Mouse (Mus musculus) left cerebral cortex, postnatal 10 days (tissue): ENCODE data around the gene Arhgap15. TPM values are rescaled to one million over a fixed set of nuclear protein-coding genes. Genes with fewer than 3 reads are reported as not detected.
A peak's percentile ranks its signal among the peaks of the same experiment; 100 is the strongest.

Experiments used
- DNase-seq, 2 experiments: peaks; one replicate each; pipeline ENCODE4 v3.0.0; 2021 to 2022; ENCODE audit warnings: low spot score in 2 of 2, mixed read lengths in 1 of 2; ENCODE audit errors: extremely low spot score in 1 of 2
- intact Hi-C: fragments of 180-260 bp; cut with DNase I; formaldehyde crosslinking; loops from one replicate; pipeline ENCODE4 v1.15.1; 2025
- total RNA-seq, 2 experiments: library from RNA; stranded (reverse); gene quantifications; 2 replicates each; pipeline ENCODE4 v1.2.3; 2021

Arhgap15 gene
- total RNA-seq, 2 experiments from 2014 or later: 6.3 to 6.9 TPM

DNA sequence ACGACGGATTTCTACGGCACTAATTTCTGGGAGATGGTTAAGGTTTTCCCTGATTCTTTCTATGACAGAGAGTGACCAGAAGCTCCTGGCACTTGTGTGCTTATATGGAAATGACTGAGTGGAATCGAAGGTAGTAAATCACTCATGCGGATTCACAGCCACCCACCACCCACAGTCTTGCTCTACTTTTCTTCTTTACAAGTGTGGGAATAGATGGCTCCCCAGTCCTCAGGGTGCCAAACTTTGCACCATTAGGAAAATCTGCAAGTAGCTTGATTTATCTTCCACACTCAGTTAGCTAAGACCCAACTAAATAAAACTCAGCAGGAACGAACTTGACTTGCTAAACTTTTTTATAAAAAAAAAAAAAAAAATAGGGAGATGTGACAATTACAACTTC, 331.9 kb downstream of the Arhgap15 start:
- DNase-seq: no peak
- intact Hi-C loops: no loop called here

DNA sequence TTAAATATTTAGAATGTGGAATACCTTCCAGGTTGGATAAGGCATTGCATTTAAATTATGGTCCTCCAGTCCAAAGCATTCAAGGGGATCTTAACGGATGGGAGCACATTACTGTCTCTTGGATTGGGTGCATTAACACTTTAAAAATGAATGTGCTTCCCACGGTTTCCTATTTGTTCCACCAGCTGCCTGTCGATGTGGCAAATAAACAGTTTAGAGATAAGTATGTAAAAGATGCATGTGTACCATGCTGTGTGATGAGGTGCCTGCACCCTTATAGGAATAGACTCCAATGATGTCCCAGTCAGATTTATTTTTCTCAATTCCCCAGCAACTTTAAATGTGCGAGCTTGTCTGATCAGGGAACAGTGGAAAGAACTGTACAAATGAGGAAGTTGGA, 332.6 kb downstream of the Arhgap15 start:
- no peak for DNase-seq

DNA sequence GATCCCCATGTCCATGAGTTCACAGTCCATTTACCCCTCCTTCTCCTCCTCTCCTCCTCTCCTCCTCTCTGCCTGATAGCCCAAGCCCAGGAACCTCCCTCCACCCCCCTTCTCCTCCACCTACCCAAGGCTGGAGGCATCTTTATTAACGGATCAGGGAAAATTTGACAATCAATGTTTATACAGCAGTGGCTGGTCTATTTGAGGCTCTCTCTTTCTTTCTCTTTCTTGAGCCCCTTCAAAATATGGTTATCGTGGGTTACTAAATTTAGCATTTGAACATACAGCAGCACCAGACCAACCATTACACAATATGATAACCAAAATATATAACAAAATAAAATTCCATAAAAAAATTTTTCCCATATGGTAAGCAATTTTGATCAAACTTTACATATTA, 335.8 kb downstream of the Arhgap15 start:
- intact Hi-C loops: no loop called here
- DNase-seq: no peak

More for the DNA sequence above, 332.6 kb downstream of the Arhgap15 start:
- intact Hi-C loops: no loop called here

DNA sequence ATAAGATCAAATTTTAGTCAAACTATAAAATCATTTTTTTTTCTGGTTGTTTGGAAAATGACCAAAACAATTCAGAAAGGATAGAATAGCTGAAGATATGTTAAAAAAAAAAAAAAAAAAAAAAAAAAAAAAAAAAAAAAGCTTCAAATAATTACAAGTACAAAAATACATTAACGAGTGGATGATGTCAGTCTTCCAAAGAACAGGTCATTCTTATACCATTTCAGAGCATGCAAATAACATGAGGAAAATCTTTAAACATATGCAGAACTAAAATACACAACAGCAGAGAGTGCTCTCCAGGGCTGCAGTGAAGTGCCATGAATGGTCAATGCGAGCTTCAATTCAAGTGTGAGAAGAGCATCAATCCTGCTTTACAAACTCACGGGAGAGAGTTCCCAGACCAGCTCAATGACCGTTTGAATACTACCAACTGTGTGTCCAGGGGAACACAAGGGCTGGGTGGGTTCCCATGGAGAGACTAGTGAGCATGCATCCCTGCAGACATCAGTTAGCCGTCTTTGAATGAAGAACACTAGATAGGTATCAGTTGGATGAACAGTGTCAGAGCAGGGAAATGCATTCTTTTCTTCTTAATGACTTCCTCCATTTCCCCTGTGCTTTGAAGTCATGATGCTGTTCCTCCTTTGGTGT, 337.9 kb downstream of the Arhgap15 start:
- no peak for DNase-seq
- intact Hi-C loops: no loop called here

DNA sequence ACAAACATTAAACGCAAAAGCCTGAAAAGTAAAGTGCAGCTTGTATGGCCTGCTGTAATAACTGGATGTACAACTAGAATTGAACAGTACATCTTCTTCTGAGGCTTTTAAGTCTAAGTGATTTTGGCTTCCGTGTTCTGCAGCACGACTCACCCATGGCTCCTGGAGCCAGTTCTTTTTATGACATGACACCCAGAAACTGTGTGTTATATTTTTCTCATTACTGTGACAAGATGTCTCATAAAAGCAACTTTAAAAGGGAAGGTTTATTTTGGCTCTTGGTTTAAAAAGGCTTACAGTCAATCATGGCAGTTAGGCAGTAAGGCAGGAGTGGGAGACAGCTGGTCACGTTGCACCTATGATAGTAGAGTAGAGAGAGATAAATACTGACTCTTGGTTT, 349.9 kb downstream of the Arhgap15 start:
- intact Hi-C loops: no loop called here
- DNase-seq: no peak

- DNase-seq: no peak
These were observed 353.7 kb downstream of the Arhgap15 start for GRCm38 (mm10) chr2:44102351-44102750.

GRCm38 (mm10) chr2:44103321-44103720, 354.7 kb downstream of the Arhgap15 start:
- DNase-seq: no peak
- intact Hi-C loops: loop anchor here (10.0 kb wide), 1 partner anchor 1001 kb away; no protein-coding TSS in a partner anchor

More at GRCm38 (mm10) chr2:44102351-44102750, 353.7 kb downstream of the Arhgap15 start:
- intact Hi-C loops: loop anchor here (10.0 kb wide), 1 partner anchor 1002 kb away; no protein-coding TSS in a partner anchor

DNA sequence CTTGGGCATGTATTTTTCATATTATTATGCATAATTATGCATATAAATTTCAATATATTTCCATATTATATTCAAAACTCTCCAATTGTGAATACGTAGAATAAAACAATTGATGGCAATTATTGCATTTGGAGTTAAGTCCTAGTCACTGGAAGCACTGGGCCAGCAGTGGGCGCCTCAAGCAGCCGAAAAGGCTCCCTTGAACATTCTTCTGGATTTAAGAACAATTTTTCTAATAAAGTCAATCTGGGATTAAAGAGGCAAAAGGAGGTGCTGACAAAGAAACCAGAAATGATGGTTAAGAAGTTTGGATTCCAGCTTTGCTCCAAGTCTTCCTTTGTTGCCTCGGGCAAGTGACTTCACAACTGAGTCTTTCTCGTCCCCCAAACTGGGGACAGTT, 355.1 kb downstream of the Arhgap15 start:
- intact Hi-C loops: loop anchor here (10.0 kb wide), 1 partner anchor 1001 kb away; no protein-coding TSS in a partner anchor
- no peak for DNase-seq

DNA sequence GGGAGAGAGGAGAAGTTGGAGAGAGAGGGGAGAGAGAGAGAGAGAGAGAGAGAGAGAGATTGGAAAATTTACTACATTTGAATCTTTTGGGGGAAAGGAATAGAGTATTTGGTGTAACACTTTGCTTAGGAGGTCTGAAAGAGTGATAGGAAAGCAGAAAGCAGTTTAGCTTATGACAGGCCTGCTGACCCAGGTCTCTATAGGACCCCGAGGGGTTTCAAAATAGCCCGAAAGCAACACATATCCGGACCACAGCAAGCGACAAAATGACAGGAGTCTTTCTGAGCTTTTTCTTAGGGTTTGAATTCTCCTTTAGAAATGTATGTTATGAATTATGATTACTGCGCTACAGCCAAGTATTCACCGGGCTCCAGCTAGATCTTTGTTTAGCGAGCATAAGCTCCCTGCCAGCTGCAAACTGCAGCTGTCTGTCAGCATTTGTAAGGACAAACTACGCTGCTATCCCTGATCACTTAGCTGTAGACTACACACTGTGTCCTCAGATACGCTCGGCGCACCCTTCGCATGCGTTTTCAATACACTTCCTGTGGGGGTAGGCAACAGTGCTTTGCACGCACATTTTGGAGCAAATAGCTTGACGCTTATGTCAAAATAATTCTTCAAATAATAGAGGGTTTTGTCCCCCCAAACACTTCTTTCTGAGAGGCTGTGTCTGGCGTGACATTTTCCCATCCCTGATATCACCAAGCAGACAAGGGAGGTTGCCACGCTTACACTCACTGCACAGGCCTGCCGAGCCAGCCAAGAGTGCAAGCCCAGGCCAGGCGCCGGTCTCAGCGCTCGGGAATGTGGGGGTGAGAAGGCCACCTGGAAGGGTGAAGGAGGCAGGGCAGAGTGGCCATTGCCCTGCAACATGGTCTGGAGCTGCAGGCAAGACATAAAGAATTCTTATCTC, 355.9 kb downstream of the Arhgap15 start:
- DNase-seq: peak; percentile 17 to 39
- intact Hi-C loops: loop anchor here (10.0 kb wide), 1 partner anchor 1000 kb away; no protein-coding TSS in a partner anchor

GRCm38 (mm10) chr2:44105198-44105555, 356.6 kb downstream of the Arhgap15 start:
- DNase-seq: no peak
- intact Hi-C loops: loop anchor here (10.0 kb wide), 1 partner anchor 1000 kb away; no protein-coding TSS in a partner anchor

- no peak for DNase-seq
- intact Hi-C loops: loop anchor here (10.0 kb wide), 1 partner anchor 998 kb away; no protein-coding TSS in a partner anchor
These were observed 357.7 kb downstream of the Arhgap15 start for GRCm38 (mm10) chr2:44106359-44106758.

DNA sequence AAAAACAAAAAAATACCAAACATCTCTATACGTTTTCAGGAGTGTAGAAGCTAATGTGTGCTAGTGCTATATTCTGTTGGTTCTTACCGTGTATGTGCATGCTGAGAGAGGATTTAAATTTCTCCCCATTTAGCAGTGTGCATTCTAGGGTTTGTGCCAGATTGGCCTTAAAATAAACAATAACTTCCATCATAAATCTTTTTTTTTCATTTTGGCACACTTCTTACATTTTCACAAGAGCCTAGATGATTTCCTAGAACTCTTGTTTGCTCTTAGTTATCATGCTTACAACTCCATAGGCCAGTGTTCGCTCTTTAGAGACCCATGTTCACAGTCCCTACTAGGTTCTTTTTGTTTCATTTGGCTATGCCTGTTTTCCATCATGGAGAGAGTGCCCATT, 362.7 kb downstream of the Arhgap15 start:
- no peak for DNase-seq
- intact Hi-C loops: no loop called here

GRCm38 (mm10) chr2:44112990-44113798, 364.6 kb downstream of the Arhgap15 start:
- intact Hi-C loops: no loop called here
- DNase-seq: no peak

DNA sequence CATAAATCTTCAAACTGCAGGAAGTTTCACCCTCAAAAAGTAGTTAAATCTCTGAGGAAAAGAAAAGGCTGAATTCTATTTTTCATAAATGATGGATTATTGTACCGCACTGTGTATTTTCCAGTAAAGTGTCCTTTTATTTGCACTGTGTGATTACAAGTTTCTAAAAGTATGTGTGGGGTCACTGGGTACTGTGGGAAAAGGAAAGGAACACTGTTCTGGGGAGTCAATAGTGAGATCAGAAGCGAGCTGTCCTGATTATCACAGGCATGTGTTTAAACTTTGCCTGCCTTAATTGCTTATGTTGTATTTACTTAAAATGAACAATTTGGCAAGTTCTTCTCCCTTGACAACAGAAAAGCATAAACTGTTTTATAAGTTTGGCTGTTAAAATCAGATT, 365.7 kb downstream of the Arhgap15 start:
- no peak for DNase-seq
- intact Hi-C loops: no loop called here

GRCm38 (mm10) chr2:44121162-44121561, 372.5 kb downstream of the Arhgap15 start:
- DNase-seq: no peak
- intact Hi-C loops: no loop called here

GRCm38 (mm10) chr2:44123246-44123645, 374.6 kb downstream of the Arhgap15 start:
- intact Hi-C loops: no loop called here
- no peak for DNase-seq

GRCm38 (mm10) chr2:44124093-44124492, 375.5 kb downstream of the Arhgap15 start:
- DNase-seq: no peak
- intact Hi-C loops: no loop called here

GRCm38 (mm10) chr2:44124683-44125082, 376.1 kb downstream of the Arhgap15 start:
- intact Hi-C loops: no loop called here
- DNase-seq: no peak
